Mouse (Mus musculus) lung, postnatal 4 days (tissue): ENCODE results near the gene Prom2.

Experiments
- DNase-seq, 2 experiments: peaks; one replicate each; pipeline ENCODE4 v3.0.0; 2021

Gene Prom2

GRCm38 (mm10) chr2:127481841-127482532 lies 59.3 kb downstream of the Prom2 start:
- DNase-seq, result peak; percentile 22 to 42

GRCm38 (mm10) chr2:127479763-127480162 lies 61.5 kb downstream of the Prom2 start:
- DNase-seq, result no peak

DNA sequence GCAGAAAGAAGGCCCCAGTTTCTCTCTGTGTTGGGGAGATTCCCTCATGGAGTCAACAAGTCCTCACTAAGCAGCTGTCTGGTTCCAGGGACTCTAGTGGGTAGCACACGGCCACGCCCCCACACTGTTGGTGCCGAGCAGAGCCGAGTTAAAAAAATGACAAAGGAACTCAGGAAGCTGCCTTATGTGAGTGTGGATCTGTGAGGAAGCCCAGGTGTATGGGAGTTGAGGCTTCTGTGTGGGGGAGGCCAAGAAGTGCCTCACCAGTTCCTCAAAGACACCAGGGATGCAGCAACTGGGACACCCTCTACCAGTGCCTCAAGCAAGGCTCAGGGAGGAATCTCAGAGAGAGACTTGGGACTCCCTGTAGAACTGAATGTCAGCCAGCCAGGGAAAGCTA lies 62.1 kb downstream of the Prom2 start:
- DNase-seq, result no peak
